Mouse (Mus musculus): Measurements from ENCODE around the gene Nuak1. TPM values are rescaled to one million over a fixed set of nuclear protein-coding genes. Genes with fewer than 3 reads are reported as not detected.

Gene Nuak1
- polyA plus RNA-seq, 1 experiment from 2014 or later = 0.25 TPM

DNA sequence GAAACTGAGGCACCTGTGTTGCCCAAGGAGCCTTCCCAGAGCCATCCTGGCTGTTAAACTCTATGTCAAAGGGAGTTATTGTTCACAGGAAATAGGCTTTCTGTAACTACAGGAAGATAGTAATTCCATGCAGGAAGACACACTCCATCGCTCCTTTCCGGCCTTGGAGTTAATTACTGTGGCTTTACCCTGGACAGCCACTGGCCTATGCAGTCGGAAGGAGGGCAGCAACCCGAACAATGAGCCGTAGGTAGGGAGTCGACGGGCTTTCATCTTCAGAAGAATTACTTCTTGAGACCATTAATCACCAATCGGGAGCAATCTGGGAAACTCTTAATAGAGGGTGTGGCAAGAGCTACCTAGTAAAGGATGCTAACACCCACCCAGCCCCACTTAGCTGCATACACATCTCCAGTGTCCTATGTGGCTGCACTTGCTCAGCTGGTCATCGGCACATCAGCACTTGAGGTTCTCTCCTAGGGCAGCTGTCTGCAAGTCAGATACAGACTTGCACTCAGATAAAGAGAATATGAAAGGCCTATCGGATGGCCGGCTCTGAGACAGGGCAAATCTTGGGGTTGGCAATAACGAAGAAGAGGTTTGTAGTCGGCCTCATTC lies 53.7 kb downstream of the Nuak1 start:
- Histone ChIP-seq H3K36me3 (no peaks in the 10 kb centered on the region), H3K9ac (no peak overlapping the region), H3K4me3 (no peak overlapping the region), H3K27ac (no peak overlapping the region), H3K9me3 (replicated peaks) (no peaks in the 10 kb centered on the region), H3K4me2 (no peak overlapping the region), H3K4me1 (peaks cover 33% of the 10 kb centered on the region), H3K27me3 (replicated peaks) (peaks cover 9% of the 10 kb centered on the region; the same call in 1 of the 2 replicates)
- no peak for ATAC-seq
- 48% methylated on average over 13 of the region's 13 CpGs for WGBS (ENCODE audit: insufficient replicate concordance)

DNA sequence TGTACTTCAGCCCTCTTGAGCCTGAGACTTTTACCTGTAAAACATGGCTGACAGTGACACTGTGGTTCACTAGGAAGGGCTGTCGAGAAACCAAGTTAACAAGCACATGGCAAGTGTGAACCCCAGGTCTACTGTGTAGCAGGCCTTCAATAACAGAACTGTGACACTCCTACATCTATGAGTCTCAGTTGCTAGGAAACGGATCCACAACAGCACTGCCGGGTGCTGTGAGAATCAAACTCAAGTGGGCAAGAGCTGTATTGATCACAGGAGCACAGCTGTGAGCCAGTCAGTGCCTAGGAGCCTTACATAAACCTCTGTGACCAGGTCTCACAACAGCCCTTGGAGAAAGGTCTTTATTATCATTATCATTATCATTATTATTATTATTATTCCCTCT lies 54.2 kb downstream of the Nuak1 start:
- no peaks in the 10 kb centered on the region for H3K9me3 ChIP-seq (replicated peaks)
- H3K4me1 ChIP-seq = peaks cover 33% of the 10 kb centered on the region
- WGBS (ENCODE audit: insufficient replicate concordance) = 62% methylated on average over 3 of the region's 3 CpGs
- peaks cover 9% of the 10 kb centered on the region; the same call in 1 of the 2 replicates for H3K27me3 ChIP-seq (replicated peaks)
- no peaks in the 10 kb centered on the region for H3K36me3 ChIP-seq
- no peak for ATAC-seq
- no peak overlapping the region for H3K9ac ChIP-seq
- H3K4me3 ChIP-seq = no peak overlapping the region
- no peak overlapping the region for H3K4me2 ChIP-seq
- no peak overlapping the region for H3K27ac ChIP-seq

DNA sequence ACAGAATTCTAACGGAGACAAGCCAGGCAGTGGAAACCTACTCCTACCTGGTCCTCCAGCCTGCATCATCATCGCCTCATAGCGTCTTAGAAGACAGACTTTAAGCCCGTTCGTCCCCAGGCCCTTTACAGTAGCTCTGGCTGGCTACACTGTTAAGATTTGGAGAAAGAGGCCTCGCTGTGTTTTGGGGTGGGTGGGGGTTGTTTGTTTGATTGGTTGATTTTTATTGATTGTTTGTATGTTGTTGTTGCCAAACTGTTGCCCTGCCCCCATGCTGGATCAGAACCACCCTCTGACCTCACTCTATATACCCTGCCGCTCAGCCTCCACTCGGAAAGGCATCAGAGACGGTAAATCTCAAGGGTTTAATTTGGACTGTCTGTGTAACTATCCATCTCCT lies 55.6 kb downstream of the Nuak1 start:
- Histone ChIP-seq H3K27ac (no peak overlapping the region), H3K36me3 (no peaks in the 10 kb centered on the region), H3K4me3 (no peak overlapping the region), H3K4me2 (no peak overlapping the region), H3K9me3 (replicated peaks) (no peaks in the 10 kb centered on the region), H3K27me3 (replicated peaks) (peaks cover 9% of the 10 kb centered on the region; the same call in 1 of the 2 replicates), H3K4me1 (peaks cover 33% of the 10 kb centered on the region), H3K9ac (no peak overlapping the region)
- whole genome bisulfite sequencing (ENCODE audit: insufficient replicate concordance) = 68% methylated on average over 9 of the region's 9 CpGs
- no peak for ATAC-seq

DNA sequence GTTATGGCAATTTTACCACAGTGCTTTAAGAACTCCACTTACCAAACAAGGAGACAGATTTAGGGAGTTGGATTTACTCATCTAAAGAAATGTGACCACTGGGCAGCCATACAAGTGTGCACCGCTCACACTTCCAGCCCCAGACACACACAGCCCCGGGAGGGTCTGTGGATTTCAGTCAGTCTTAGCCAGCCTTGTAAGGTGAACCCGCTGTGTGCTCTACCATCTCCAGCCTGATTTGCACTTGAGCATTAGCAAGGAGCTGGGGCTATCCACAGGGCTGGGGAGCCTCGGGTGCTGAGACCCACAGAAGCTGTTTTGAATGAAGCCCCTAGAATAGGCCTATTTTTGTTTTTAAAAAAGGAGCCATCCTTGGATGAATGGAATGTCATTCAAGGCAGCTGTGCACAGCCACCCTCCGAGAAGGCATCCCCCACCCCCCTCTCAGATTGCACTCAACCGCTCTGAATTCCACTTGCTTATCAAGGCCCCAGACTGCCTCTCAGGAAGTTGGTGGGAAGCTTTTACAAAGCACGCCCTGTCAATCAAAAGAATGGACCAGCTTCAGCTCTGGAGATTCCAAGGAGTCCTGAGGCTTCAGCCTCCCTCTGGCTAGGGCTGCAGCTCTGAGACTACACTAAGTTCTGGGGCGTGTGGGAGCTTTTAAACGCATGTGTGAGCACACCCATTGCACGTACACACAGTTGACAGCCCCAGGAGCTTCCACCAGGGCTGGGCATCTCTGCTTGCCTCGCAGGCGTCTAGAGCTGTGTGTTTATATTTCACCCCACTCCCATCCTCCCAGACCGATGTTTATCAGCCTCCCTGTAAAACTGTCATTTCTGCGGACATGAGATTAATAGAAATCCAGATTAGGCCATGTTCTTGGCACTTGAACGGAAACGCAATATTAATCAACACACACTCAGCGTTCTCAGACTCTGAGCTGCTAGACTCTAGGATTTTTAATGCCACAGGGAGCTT lies 57.2 kb downstream of the Nuak1 start:
- Histone ChIP-seq H3K36me3 (no peaks in the 10 kb centered on the region), H3K4me2 (no peak overlapping the region), H3K27me3 (replicated peaks) (0 out of 2 replicates have a peak, but pooled peaks cover 6% of the 10 kb centered on the region), H3K9me3 (replicated peaks) (no peaks in the 10 kb centered on the region), H3K4me1 (peaks cover 19% of the 10 kb centered on the region), H3K27ac (peak overlapping the region; percentile 51; the same call in 1 of the 2 replicates), H3K9ac (no peak overlapping the region), H3K4me3 (no peak overlapping the region)
- ATAC-seq = peak; percentile 44
- WGBS (ENCODE audit: insufficient replicate concordance) = 10% methylated on average over 17 of the region's 17 CpGs

DNA sequence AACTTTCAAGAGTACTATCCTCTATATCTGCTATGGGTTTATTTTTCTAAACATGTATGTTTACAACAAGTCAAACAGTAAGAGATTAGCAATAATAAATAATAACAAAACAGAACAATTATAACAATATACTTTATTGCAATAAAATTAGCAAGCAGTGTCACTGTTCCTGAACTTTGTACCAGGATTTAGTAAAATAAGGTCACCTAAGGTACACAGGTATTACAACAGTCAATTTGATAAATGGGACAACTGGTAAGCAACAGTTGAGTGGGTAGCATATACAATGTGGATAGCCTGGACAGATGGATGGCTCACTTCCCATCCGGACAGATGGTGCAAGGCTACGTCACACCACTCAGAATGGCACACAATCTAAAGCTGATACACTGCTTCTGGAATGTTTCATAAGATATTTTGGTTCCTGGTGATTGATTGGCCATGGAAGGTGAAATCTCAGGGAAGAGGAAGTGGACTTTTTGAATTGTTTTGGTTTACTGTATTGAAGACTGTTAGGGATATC lies 59.1 kb downstream of the Nuak1 start:
- H3K4me2 ChIP-seq = no peak overlapping the region
- H3K4me3 ChIP-seq = no peak overlapping the region
- H3K4me1 ChIP-seq = peaks cover 17% of the 10 kb centered on the region
- ATAC-seq = no peak
- WGBS (ENCODE audit: insufficient replicate concordance) = 76% methylated on average over 2 of the region's 2 CpGs
- H3K9me3 ChIP-seq (replicated peaks) = no peaks in the 10 kb centered on the region
- no peak overlapping the region for H3K9ac ChIP-seq
- H3K36me3 ChIP-seq = no peaks in the 10 kb centered on the region
- no peaks in the 10 kb centered on the region for H3K27me3 ChIP-seq (replicated peaks)
- no peak overlapping the region for H3K27ac ChIP-seq

DNA sequence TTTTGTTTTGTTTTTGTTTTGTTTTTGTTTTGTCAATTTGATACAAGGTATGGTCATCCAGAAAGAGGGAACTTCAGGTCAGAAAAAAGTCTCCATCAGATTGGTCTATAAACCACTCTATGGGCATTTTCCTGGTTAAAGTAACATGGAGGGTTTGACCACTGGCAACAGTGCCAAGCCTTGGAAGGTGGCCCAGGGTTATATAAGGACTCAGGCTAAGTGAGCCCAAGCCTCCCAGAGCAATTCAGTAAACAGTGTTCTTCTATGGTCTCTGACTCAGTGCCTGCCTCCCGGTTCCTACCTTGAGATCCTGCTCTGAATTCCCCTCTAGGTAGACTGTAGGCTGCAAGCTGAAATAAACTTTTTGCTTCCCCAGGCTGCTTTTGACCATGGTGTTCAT lies 61.0 kb downstream of the Nuak1 start:
- H3K9ac ChIP-seq = no peak overlapping the region
- H3K9me3 ChIP-seq (replicated peaks) = no peaks in the 10 kb centered on the region
- no peak overlapping the region for H3K4me2 ChIP-seq
- WGBS (ENCODE audit: insufficient replicate concordance) = 70% methylated on average over 1 of the region's 1 CpGs
- no peaks in the 10 kb centered on the region for H3K27me3 ChIP-seq (replicated peaks)
- peaks cover 17% of the 10 kb centered on the region for H3K4me1 ChIP-seq
- H3K27ac ChIP-seq = no peak overlapping the region
- no peak for ATAC-seq
- H3K4me3 ChIP-seq = no peak overlapping the region
- peaks cover 3% of the 10 kb centered on the region; the same call in 1 of the 2 replicates for H3K36me3 ChIP-seq

DNA sequence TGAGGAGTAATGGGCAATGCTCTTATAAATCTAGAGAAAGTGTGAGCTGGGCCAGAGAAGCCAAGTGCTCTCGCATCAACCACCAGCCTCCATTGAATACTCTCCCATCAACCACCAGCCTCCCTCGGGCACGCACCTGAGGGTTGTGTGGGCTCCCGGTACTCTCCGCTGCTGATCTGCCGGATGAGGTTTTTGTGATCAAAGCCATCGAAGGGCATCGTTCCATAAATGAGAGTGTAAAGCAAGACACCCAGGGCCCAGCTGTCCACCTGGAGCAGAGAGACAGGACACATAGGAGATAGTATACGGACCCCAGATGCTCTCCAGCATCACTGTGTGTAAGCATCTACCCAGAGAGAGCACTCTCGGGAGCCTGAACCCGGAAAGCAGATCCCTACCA lies 62.4 kb downstream of the Nuak1 start:
- Histone ChIP-seq H3K9me3 (replicated peaks) (no peaks in the 10 kb centered on the region), H3K27ac (no peak overlapping the region), H3K4me1 (peaks cover 9% of the 10 kb centered on the region), H3K4me3 (no peak overlapping the region), H3K4me2 (no peak overlapping the region), H3K9ac (no peak overlapping the region), H3K27me3 (replicated peaks) (no peaks in the 10 kb centered on the region), H3K36me3 (peaks cover 3% of the 10 kb centered on the region; the same call in 1 of the 2 replicates)
- no peak for ATAC-seq
- 88% methylated on average over 11 of the region's 11 CpGs for WGBS (ENCODE audit: insufficient replicate concordance)

DNA sequence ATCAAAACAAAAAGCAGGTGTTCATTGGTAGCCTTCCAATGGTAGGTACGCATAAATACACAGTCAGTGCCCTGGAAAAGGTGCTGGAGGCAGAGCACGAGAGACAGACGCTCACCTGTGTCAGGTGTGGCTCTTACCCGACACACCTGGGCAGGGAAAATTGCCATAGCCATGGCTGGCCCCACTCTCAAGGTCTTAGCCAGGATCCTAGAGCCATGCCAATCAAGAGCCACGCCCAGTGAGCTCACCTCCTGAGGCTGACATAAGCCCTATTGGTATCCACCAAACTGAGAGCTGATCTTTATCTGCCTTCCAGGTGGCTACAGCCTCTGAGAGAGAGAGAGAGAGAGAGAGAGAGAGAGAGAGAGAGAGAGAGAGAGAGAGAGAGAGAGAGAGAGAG lies 64.1 kb downstream of the Nuak1 start:
- Histone ChIP-seq H3K27ac (no peak overlapping the region), H3K4me2 (no peak overlapping the region), H3K36me3 (peaks cover 3% of the 10 kb centered on the region; the same call in 1 of the 2 replicates), H3K4me3 (no peak overlapping the region), H3K9ac (no peak overlapping the region), H3K27me3 (replicated peaks) (no peaks in the 10 kb centered on the region), H3K9me3 (replicated peaks) (no peaks in the 10 kb centered on the region), H3K4me1 (no peaks in the 10 kb centered on the region)
- no peak for ATAC-seq
- WGBS (ENCODE audit: insufficient replicate concordance) = 67% methylated on average over 5 of the region's 5 CpGs

DNA sequence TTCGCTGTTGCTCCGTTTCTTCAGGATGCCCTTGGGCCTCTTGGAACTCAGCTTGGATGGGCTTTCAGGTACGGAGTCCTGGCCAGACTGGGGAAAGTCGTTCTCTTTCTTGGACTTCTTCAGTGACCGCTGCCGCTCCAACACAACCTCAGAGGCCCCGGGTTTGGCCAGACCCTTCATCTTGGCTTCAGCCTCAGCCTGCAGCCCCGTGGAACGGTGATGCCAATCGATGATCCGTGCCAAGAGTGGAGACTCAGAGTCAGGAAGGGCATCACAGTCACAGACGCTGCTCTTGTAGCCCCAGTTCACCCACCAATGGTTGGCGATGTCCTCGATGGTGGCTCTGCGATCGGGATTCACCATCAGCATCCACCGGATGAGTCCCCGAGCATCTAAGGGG lies 65.4 kb downstream of the Nuak1 start:
- Histone ChIP-seq H3K36me3 (peaks cover 3% of the 10 kb centered on the region; the same call in 1 of the 2 replicates), H3K9me3 (replicated peaks) (no peaks in the 10 kb centered on the region), H3K27ac (no peak overlapping the region), H3K4me1 (no peaks in the 10 kb centered on the region), H3K9ac (no peak overlapping the region), H3K4me3 (no peak overlapping the region), H3K27me3 (replicated peaks) (no peaks in the 10 kb centered on the region), H3K4me2 (no peak overlapping the region)
- ATAC-seq = no peak
- 81% methylated on average over 18 of the region's 18 CpGs for WGBS (ENCODE audit: insufficient replicate concordance)

DNA sequence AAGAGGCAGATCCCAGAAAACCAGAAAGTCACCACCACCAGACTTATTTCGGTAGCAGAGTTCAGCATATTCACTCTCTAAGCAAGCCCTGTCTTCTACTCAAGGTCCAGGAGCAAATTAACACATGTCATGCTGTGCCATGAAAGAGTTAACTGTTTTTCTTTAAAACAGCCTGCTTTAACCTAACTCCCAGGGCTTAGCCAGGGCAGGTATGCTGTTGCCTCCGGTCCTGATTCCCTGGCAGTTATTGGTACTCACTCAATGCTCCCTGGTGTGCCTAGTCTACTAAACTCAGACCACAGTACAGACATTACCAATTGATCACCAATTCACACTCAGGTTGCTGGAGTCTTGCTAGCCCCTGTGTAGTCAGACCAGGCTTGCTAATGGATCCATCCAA lies 66.9 kb downstream of the Nuak1 start:
- Histone ChIP-seq H3K9ac (no peak overlapping the region), H3K27me3 (replicated peaks) (no peaks in the 10 kb centered on the region), H3K4me2 (no peak overlapping the region), H3K27ac (no peak overlapping the region), H3K4me3 (no peak overlapping the region), H3K9me3 (replicated peaks) (no peaks in the 10 kb centered on the region), H3K4me1 (no peaks in the 10 kb centered on the region), H3K36me3 (peaks cover 3% of the 10 kb centered on the region; the same call in 1 of the 2 replicates)
- 60% methylated on average over 2 of the region's 2 CpGs for WGBS (ENCODE audit: insufficient replicate concordance)
- no peak for ATAC-seq

DNA sequence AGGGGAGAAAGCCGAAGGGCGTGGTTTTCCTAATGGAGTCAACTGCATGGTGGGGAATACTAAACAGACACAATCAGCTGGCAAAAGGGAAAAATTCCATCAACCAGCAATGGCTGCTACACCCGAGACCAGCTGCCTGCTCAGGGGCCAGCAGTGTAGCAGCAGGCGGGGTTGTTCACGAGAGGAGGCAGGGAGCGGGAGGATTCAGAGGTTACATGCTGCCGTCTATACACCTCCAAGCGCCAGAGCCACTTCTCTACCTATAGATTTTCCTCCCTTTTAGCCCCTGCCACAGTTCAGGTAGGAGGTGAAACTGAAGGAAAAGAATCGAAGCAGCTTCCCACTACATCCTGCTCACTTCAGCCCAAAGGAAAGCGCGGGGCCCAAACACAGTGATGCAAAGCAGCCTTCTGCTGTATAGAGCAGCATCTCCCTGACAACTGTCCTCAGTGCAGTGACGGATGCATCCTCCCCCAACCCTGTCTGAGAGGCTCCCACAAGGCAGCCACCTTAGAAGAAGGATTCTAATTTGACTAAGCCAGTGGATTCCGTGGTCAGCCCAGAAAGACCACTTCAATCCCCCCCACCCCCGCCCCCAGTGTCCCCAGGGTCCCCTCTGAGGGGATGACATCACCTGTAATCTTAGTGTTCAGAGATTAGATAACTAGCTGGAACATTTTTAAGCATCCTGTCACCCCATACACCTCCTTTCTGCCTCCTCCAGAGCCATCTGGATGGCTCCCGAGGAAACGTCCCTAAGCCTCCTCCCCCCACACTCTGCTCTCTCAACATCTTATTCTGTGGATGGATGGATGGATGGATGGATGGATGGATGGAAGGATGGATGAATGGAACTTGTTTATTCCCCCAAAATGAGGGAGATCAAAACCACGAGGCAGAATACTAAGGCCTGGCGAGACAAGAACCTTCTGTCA lies 68.0 kb downstream of the Nuak1 start:
- Histone ChIP-seq H3K36me3 (peaks cover 3% of the 10 kb centered on the region; the same call in 1 of the 2 replicates), H3K9ac (no peak overlapping the region), H3K4me3 (no peak overlapping the region), H3K4me2 (no peak overlapping the region), H3K27ac (no peak overlapping the region), H3K4me1 (no peaks in the 10 kb centered on the region), H3K9me3 (replicated peaks) (no peaks in the 10 kb centered on the region), H3K27me3 (replicated peaks) (no peaks in the 10 kb centered on the region)
- 55% methylated on average over 18 of the region's 18 CpGs for WGBS (ENCODE audit: insufficient replicate concordance)
- no peak for ATAC-seq
